Mouse (Mus musculus) spleen, adult 2 months (tissue): ENCODE results near the gene Rbm43. TPM values are rescaled to one million over a fixed set of nuclear protein-coding genes. Genes with fewer than 3 reads are reported as not detected.
"Not testable (repeated sequence)": the region's sequence is repeated elsewhere in the genome, so short reads cannot be mapped to it uniquely, and the experiment has no call there.

Experiments
- DNase-seq, 2 experiments: peaks; one replicate each; pipeline versions ENCODE4 v3.0.0 to v3.0.0-alpha.2; 2012 to 2021; ENCODE audit warnings: low spot score in 2 of 2, low read depth in 1 of 2
- H3K27ac ChIP-seq: fragments of 200-500 bp; 2 replicates; pipeline ENCODE4 v1.5.1; 2012; ENCODE audit warnings: low read length, inconsistent platforms; ENCODE audit not compliant: insufficient read depth
- H3K27me3 ChIP-seq: fragments of 200-500 bp; 2 replicates; pipeline ENCODE4 v1.6.1; 2012; ENCODE audit warnings: mild to moderate bottlenecking, moderate library complexity, low read length, inconsistent platforms; ENCODE audit not compliant: control insufficient read depth, insufficient read depth
- H3K36me3 ChIP-seq: fragments of 200-500 bp; 2 replicates; pipeline ENCODE4 v1.6.1; 2012; ENCODE audit warnings: mild to moderate bottlenecking, low read length, inconsistent platforms; ENCODE audit not compliant: control insufficient read depth, insufficient read depth
- H3K4me1 ChIP-seq: fragments of 200-500 bp; 2 replicates; pipeline ENCODE4 v1.6.1; 2011; ENCODE audit warnings: inconsistent platforms; ENCODE audit not compliant: control insufficient read depth, insufficient read depth, insufficient read length
- H3K4me3 ChIP-seq: fragments of 200-500 bp; 2 replicates; pipeline ENCODE4 v1.5.1; 2011; ENCODE audit warnings: mild to moderate bottlenecking, inconsistent platforms; ENCODE audit not compliant: insufficient read depth, insufficient read length; ENCODE audit errors: extremely low read depth
- CTCF ChIP-seq: fragments of 200-500 bp; IDR thresholded peaks from 2 replicates; pipeline ENCODE4 v1.5.1; 2011; ENCODE audit warnings: mild to moderate bottlenecking, inconsistent platforms; ENCODE audit not compliant: insufficient read depth, insufficient read length, insufficient replicate concordance; ENCODE audit errors: extremely low read depth
- POLR2A ChIP-seq: fragments of 200-500 bp; IDR thresholded peaks from 2 replicates; pipeline ENCODE4 v1.6.1; 2011; ENCODE audit warnings: low read depth, low read length, inconsistent platforms
- WGBS: fragments of 180-500 bp; shearing (Covaris S2); methylation state at CpG from one replicate; pipeline ENCODE4 v1.1.7; 2018; 5-methylcytosine and 5-hydroxymethylcytosine counted together
- polyA plus RNA-seq: library from polyadenylated mRNA; depleted of rRNA; stranded (reverse); fragments of >200 nt; gene quantifications from 2 replicates; pipeline ENCODE4 v1.2.3, GENCODE M21; 2012; rRNA removed

The Rbm43 gene
- polyA plus RNA-seq, 1 experiment = 11.3 TPM

- H3K27me3 ChIP-seq = no peaks in the 10 kb centered on the region
- no peak for TF ChIP-seq POLR2A
- no peak for TF ChIP-seq CTCF
- H3K4me1 ChIP-seq = no peaks in the 10 kb centered on the region
- DNase-seq = no peak
- no peaks in the 10 kb centered on the region for H3K36me3 ChIP-seq
- WGBS = 91% methylated on average over 4 of the region's 4 CpGs
- H3K4me3 ChIP-seq = no peak overlapping the region
- H3K27ac ChIP-seq = no peak overlapping the region
Measured at GRCm38 (mm10) chr2:51890961-51891360, 44.0 kb downstream of the Rbm43 start.

DNA sequence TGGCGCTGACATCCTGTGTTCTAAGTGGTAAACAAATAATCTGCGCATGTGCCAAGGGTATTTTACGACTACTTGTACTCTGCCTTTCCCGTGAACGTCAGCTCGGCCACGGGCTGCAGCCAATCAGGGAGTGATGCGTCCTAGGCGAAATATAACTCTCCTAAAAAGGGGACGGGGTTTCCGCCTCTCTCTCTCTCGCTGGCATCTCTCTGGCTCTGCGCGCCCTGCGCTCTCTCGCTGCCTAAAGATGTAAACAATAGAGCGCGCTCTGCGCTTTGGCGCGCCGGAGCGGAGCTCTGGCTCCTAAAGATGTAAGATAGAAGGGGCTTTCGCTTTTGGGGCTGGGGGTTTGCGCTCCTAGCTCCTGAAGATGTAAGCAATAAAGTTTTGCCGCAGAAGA, 44.8 kb downstream of the Rbm43 start:
- DNase-seq = peak in 1 of 2 experiments; percentile 22
- H3K27ac ChIP-seq, H3K4me1 ChIP-seq, H3K4me3 ChIP-seq, H3K36me3 ChIP-seq, H3K27me3 ChIP-seq: not testable (repeated sequence)
- WGBS = 95% methylated on average over 13 of the region's 26 CpGs

DNA sequence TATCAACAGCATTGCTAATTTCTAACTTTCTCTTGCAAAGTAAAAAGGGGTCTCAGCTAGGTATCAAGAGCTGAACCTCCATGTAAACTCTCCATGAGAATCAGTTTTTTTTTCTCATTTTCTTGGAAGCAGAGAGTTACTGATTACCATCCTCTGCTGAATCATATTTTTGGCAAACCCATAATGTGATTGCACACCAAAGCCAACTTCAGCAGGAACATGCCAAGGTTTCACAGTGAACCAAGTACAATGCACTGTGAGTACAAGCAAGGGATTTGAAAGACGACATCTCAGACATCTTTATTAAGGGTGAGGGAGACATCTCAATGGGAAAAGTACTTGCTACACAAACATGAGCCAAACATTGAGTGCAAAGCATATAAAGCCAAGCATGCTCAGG, 54.8 kb downstream of the Rbm43 start:
- no peak for DNase-seq

More for the DNA sequence above, 54.8 kb downstream of the Rbm43 start:
- WGBS = 85% methylated on average over 1 of the region's 1 CpGs
- H3K36me3 ChIP-seq = no peaks in the 10 kb centered on the region
- H3K27me3 ChIP-seq = no peaks in the 10 kb centered on the region
- no peaks in the 10 kb centered on the region for H3K4me1 ChIP-seq
- H3K4me3 ChIP-seq = no peak overlapping the region
- TF ChIP-seq POLR2A (no peak), CTCF (no peak)
- H3K27ac ChIP-seq = no peak overlapping the region

Other genes with a start within 250 kb of the Rbm43 start
- 2.7 and 3.7 TPM in 2 replicates for gene Nmi, start 38.3 kb upstream of the Rbm43 start, polyA plus RNA-seq
- gene Tnfaip6, start 102.8 kb upstream of the Rbm43 start, polyA plus RNA-seq = 0.07 TPM in 1 of 2 replicates, not detected in the other
- 0.85 and 0.86 TPM in 2 replicates for gene Rif1, start 137.7 kb upstream of the Rbm43 start, polyA plus RNA-seq